Mouse (Mus musculus) thymus, adult 2 months (tissue): Measurements from ENCODE around the gene Ly6g5b.

Source experiments
- CTCF ChIP-seq: fragments of 200-500 bp; IDR thresholded peaks from 2 replicates; pipeline ENCODE4 v1.5.1; 2012; ENCODE audit warnings: mild to moderate bottlenecking, control low read depth, low read length, moderate library complexity, borderline replicate concordance; ENCODE audit not compliant: control insufficient read depth, poor library complexity, insufficient read depth; ENCODE audit errors: extremely low read depth
- POLR2A ChIP-seq: fragments of 200-500 bp; IDR thresholded peaks from 2 replicates; pipeline ENCODE4 v1.6.1; 2012; ENCODE audit warnings: mild to moderate bottlenecking, low read length, control low read depth, moderate library complexity; ENCODE audit not compliant: control insufficient read depth, poor library complexity, insufficient read depth; ENCODE audit errors: extremely low read depth

- no peak for TF ChIP-seq CTCF
- no peak for TF ChIP-seq POLR2A
These were observed 24.9 kb downstream of the Ly6g5b start for GRCm38 (mm10) chr17:35090166-35090932.
